Mouse (Mus musculus) heart, adult 2 months (tissue): ENCODE measurements around the gene Cntn4.

Source experiments
- CTCF ChIP-seq: fragments of 200-600 bp; IDR thresholded peaks from 2 replicates; pipeline ENCODE4 v1.8.1; 2022; ENCODE audit warnings: antibody characterized with exemption, mild to moderate bottlenecking, moderate library complexity
- EP300 ChIP-seq: fragments of 200-500 bp; IDR thresholded peaks from 2 replicates; pipeline ENCODE4 v1.6.1; 2011; ENCODE audit warnings: low read depth, low read length, control low read depth; ENCODE audit not compliant: insufficient read depth
- POLR2A ChIP-seq: fragments of 200-500 bp; IDR thresholded peaks from 2 replicates; pipeline ENCODE4 v1.6.1; 2011; ENCODE audit warnings: mild to moderate bottlenecking, low read depth, low read length, control low read depth; ENCODE audit not compliant: insufficient read depth

DNA sequence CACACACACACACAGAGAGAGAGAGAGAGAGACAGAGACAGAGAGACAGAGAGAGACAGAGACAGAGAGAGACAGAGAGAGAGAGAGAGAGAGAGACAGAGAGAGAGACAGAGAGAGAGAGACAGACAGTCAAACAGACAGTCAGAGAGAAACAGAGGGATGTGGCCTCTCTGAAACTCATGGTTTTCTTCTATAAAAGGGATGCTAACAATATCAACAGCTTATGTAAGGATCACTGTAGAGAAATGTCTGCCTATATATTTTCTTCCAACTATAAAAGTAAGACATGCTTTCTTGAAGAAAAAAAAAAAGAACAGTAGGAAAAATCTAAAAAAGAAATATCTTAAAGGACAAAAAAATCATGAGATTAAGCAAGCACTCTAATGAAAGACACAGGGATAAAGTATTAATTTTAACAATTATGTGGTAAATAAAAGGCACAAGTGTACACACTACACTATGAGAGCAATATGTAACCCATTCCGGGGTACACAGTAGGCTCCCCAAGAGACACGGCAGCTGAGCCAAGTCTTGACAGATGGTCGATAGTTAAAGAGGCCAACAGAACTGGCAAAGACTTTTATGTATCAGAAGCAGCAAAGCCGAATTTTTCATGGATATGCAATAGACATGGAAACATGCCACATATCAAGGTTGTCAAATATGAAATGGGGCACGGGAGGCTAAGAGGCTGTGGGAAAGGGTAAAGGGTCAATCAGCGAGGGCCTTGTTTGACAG lies 704.0 kb downstream of the Cntn4 start:
- TF ChIP-seq CTCF (no peak), POLR2A (no peak), EP300 (no peak)
